Mouse (Mus musculus) liver, embryonic 14.5 days (tissue): ENCODE measurements at regions not wholly inside any gene's neighbourhood (a gene's known extent, or its start where the extent isn't known, plus 50 kb on each side); places are given as distances from the start of the nearest gene placed in this dataset.

ENCODE experiments used
- ATAC-seq: fragments of 200-750 bp; cut with Nextera tagmentation; 2 replicates; pipeline ENCODE4 v1.8.0; 2017; ENCODE audit warnings: moderate number of reproducible peaks, mild to moderate bottlenecking, moderate library complexity; ENCODE audit not compliant: insufficient read depth
- DNase-seq, 3 experiments: peaks; one replicate each; pipeline ENCODE4 v3.0.0-alpha.2; 2012 to 2013; ENCODE audit warnings: low read depth in 3 of 3, low spot score in 3 of 3
- H3K27ac ChIP-seq: fragments of 300-500 bp; sonication (generic); 2 replicates; pipeline ENCODE4 v1.5.1; 2014; ENCODE audit warnings: moderate library complexity, mild to moderate bottlenecking, control low read depth, inconsistent platforms
- H3K27me3 ChIP-seq: fragments of 300-500 bp; sonication (generic); 2 replicates; pipeline ENCODE4 v1.6.1; 2014; ENCODE audit warnings: mild to moderate bottlenecking, low read length, moderate library complexity; ENCODE audit not compliant: control insufficient read depth, insufficient read depth
- H3K36me3 ChIP-seq: fragments of 300-500 bp; sonication (generic); replicated peaks from 2 replicates; pipeline ENCODE4 v1.6.1; 2014; ENCODE audit warnings: low read depth; ENCODE audit not compliant: control insufficient read depth, insufficient read depth
- H3K4me1 ChIP-seq, 2 experiments: fragments of 200-500 bp in 1 of 2; fragments of 300-500 bp in 1 of 2; sonication (generic) in 1 of 2; replicated peaks; 2 replicates each; pipeline ENCODE4 v1.6.1; 2012 to 2014; ENCODE audit warnings: antibody characterized with exemption in 1 of 2, inconsistent platforms in 1 of 2, low read length in 1 of 2; ENCODE audit not compliant: control insufficient read depth in 2 of 2, insufficient read depth in 2 of 2
- H3K4me2 ChIP-seq: fragments of 300-500 bp; sonication (generic); 2 replicates; pipeline ENCODE4 v1.6.1; 2014; ENCODE audit warnings: low read depth, mild to moderate bottlenecking, control low read depth, moderate library complexity
- H3K4me3 ChIP-seq, 2 experiments: fragments of 200-500 bp in 1 of 2; fragments of 300-500 bp in 1 of 2; sonication (generic) in 1 of 2; 2 replicates each; pipeline ENCODE4 v1.5.1; 2012 to 2014; ENCODE audit warnings: low read depth in 2 of 2, low read length in 2 of 2, mild to moderate bottlenecking in 2 of 2, control low read depth in 1 of 2, inconsistent platforms in 1 of 2, moderate library complexity in 1 of 2; ENCODE audit not compliant: insufficient read depth in 1 of 2
- H3K9ac ChIP-seq: fragments of 300-500 bp; sonication (generic); replicated peaks from 2 replicates; pipeline ENCODE4 v1.6.1; 2014; ENCODE audit warnings: mild to moderate bottlenecking, control low read depth, moderate library complexity
- H3K9me3 ChIP-seq: fragments of 300-500 bp; sonication (generic); 2 replicates; pipeline ENCODE4 v1.6.1; 2016; ENCODE audit warnings: low read length, mixed read lengths; ENCODE audit not compliant: control insufficient read depth
- CTCF ChIP-seq: IDR thresholded peaks from 2 replicates; pipeline ENCODE4 v1.5.1; 2016; ENCODE audit warnings: antibody characterized with exemption, low read depth, control low read depth
- EP300 ChIP-seq: IDR thresholded peaks from 2 replicates; pipeline ENCODE4 v1.6.1; 2016; ENCODE audit warnings: antibody characterized with exemption, low read depth
- WGBS: fragments of 180-500 bp; shearing (Covaris S2); extraction: QIAGEN DNeasy Blood & Tissue Kit; methylation state at CpG from one replicate; pipeline ENCODE4 v1.1.7; 2014; ENCODE audit not compliant: insufficient replicate concordance; 5-methylcytosine and 5-hydroxymethylcytosine counted together

DNA sequence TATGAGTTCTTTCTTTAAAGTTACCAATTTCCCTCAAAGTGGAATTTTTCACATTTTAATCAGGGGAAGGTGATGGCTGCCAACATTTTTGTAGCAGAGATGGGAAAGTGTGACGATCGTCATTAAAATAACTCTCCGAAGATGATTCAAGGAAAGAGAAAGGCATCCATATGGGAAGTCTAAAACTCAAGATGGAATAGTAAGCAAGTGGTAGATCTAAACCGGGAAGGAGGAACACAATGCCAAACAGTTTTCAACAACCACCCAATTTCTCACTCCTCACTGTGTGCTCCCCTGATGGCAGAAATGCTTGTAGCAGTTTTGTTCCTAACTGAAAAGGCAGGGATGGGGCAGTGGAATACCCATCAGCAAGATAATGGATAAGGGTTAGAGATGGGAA, 305.9 kb downstream of the Qdpr start:
- 70% methylated on average over 4 of the region's 4 CpGs for WGBS
- ATAC-seq: no peak
- Histone ChIP-seq H3K36me3 (no peaks in the 10 kb centered on the region), H3K9me3 (no peaks in the 10 kb centered on the region), H3K4me1 (no peaks in the 10 kb centered on the region), H3K9ac (no peak overlapping the region), H3K4me3 (no peak overlapping the region), H3K27ac (no peak overlapping the region), H3K4me2 (no peak overlapping the region), H3K27me3 (no peaks in the 10 kb centered on the region)
- no peak for TF ChIP-seq EP300
- no peak for TF ChIP-seq CTCF
- no peak for DNase-seq

DNA sequence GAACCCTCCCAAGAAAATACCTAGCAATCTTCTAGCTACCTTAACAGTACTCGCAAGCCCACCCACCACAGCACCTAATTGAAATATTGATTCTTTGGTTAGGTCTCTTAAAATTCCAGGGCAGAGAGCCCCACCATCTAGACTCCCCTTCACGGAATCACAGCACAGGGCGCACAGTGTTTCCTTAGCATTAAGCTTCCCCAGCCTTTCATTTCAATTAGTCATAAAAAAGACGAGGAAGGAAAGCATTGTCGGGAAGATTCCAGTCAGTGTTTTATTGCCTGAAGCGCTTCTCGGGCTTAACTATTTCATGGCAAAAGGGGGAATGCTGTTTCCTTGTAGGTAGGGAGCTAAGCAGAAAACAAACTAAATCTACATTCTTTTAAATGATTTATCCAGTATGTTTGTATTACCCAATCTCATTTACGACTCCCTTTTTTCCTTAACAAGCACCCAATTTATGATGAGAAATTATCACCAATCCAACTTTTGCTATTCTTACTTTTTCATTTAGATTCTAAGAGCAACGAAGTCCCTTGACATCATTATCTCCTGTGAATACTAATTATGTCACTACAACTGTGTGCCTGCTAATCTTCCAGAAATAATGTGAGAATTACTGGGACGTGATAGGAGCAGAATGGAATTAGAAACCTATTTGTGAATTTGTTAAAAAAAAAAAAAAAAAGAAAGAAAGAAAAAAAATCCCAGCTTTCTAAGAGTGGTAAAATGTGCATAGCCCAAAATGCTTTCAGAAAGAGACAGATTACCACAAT, 312.6 kb downstream of the Qdpr start:
- TF ChIP-seq CTCF: no peak
- no peak for TF ChIP-seq EP300
- no peak for DNase-seq
- H3K4me3 ChIP-seq: no peak overlapping the region
- no peaks in the 10 kb centered on the region for H3K36me3 ChIP-seq
- H3K9ac ChIP-seq: no peak overlapping the region
- no peaks in the 10 kb centered on the region for H3K4me1 ChIP-seq
- ATAC-seq: no peak
- H3K27me3 ChIP-seq: no peaks in the 10 kb centered on the region
- H3K9me3 ChIP-seq: no peaks in the 10 kb centered on the region
- H3K27ac ChIP-seq: no peak overlapping the region
- no peak overlapping the region for H3K4me2 ChIP-seq
- 46% methylated on average over 10 of the region's 10 CpGs for WGBS

DNA sequence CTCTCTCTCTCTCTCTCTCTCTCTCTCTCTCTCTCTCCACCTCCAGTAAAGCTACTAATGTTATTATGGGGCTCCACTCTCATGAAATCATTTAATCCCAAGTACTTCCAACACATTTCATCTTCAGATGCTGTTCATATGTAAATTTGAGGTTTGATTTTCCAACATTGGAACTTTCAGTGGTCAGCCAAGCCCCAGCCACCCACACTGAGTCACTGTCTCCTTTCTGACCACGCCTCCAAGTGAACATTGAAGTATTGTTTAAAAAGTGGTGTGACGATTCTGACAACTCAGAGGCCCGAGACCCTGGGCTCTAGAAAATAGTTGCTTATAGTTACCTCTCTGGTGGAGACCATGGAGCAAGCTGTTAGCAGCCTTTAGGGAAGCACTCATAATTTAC, 313.3 kb downstream of the Qdpr start:
- Histone ChIP-seq H3K27me3 (no peaks in the 10 kb centered on the region), H3K27ac (no peak overlapping the region), H3K4me2 (no peak overlapping the region), H3K9me3 (no peaks in the 10 kb centered on the region), H3K4me3 (no peak overlapping the region), H3K9ac (no peak overlapping the region), H3K4me1 (no peaks in the 10 kb centered on the region), H3K36me3 (no peaks in the 10 kb centered on the region)
- no peak for TF ChIP-seq EP300
- ATAC-seq: no peak
- no peak for DNase-seq
- WGBS: 21% methylated on average over 3 of the region's 3 CpGs

DNA sequence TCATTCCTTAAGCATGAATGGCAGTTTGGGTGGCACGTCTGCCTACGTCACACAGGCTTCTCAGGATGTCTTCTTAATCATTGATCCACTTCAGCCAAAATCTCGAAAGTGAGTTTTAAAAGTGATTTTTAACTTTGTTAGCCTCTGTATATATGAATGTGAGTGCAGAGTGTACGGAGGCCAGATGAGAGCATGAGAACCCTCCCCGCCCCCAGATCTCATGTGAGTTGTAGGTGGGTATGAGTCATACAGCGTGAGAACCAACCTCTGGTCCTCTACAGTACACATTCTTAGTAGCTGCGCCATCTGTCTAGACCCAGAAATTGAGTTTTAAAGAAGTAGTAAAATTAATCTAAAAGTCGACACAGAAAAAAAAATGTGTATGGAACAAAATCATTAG, 322.1 kb downstream of the Qdpr start:
- no peak overlapping the region for H3K4me3 ChIP-seq
- DNase-seq (no peak), ATAC-seq (no peak)
- H3K27ac ChIP-seq: no peak overlapping the region
- no peak overlapping the region for H3K4me2 ChIP-seq
- 57% methylated on average over 8 of the region's 8 CpGs for WGBS
- H3K4me1 ChIP-seq: no peaks in the 10 kb centered on the region
- H3K9ac ChIP-seq: no peak overlapping the region
- H3K36me3 ChIP-seq: no peaks in the 10 kb centered on the region
- H3K27me3 ChIP-seq: no peaks in the 10 kb centered on the region
- H3K9me3 ChIP-seq: no peaks in the 10 kb centered on the region
- TF ChIP-seq CTCF: no peak
- no peak for TF ChIP-seq EP300

DNA sequence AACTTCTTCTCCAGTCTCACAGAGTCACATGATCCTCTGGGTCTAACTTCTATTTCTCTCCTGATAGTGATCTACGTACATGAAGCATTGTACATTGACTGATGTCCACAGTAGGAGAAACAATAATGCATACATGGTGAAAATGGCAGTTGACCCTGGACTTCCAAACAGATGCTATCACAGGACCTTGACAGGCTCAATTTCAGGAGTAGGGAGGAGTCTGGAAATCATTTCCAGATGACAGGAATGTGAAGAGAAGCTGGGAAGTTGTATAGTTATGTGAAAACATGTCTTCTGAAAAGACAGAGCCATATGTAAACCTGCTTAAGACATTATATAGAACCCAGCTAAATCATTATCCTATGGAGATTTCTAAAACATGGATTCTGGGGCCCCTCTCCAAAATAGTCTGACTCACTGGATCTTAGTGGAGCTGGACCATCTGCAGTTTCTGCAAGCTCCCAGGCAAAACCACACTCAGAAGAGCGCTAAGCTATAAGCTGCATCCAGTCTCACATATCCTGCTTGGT, 322.3 kb upstream of the Ldb2 start:
- Histone ChIP-seq H3K9ac (no peak overlapping the region), H3K4me3 (no peak overlapping the region), H3K4me1 (no peaks in the 10 kb centered on the region), H3K27ac (no peak overlapping the region), H3K9me3 (no peaks in the 10 kb centered on the region), H3K4me2 (no peak overlapping the region), H3K27me3 (no peaks in the 10 kb centered on the region), H3K36me3 (no peaks in the 10 kb centered on the region)
- DNase-seq (no peak), ATAC-seq (no peak)
- 55% methylated on average over 2 of the region's 2 CpGs for WGBS
- TF ChIP-seq EP300: no peak
- TF ChIP-seq CTCF: no peak
